Mouse (Mus musculus): ENCODE results near the gene Zfp768.

DNA sequence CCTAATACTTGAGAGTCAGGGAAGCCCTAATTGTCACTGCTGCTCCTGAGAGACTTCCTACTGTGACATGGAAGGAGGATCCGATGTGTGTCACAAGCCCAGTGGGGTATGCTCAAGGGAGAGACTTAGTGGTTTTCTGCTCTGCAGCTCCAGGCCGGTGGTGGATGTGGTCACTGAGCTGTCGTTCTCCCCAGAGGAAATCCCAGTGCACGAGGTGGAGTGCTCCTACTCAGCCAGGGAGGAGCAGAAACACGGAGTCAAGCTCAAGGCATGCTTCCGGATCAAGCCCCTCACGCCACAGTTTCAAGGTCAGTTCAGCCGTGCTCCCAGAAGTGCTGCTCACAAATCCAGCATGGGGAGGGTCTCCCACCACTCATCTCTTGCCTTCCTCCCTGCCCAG, 31.5 kb downstream of the Zfp768 start:
- TF ChIP-seq GATA1 (IDR thresholded peaks at IDR 0.05; ENCODE audit: borderline replicate concordance, low read length) = no peak
- no peak for TF ChIP-seq CTCF (IDR thresholded peaks at IDR 0.05; ENCODE audit: low read depth, low read length)
- no peak for TF ChIP-seq POLR2AphosphoS5 (IDR thresholded peaks at IDR 0.05; ENCODE audit: insufficient replicate concordance, low read depth, low read length)
